Mouse (Mus musculus) intestine, embryonic 16.5 days (tissue): ENCODE data around the gene Kalrn. TPM values are rescaled to one million over a fixed set of nuclear protein-coding genes. Genes with fewer than 3 reads are reported as not detected.

ENCODE experiments used
- ATAC-seq: fragments of 200-750 bp; cut with Nextera tagmentation; 2 replicates; pipeline ENCODE4 v1.8.0; 2017; ENCODE audit warnings: moderate TSS enrichment, moderate library complexity
- H3K27ac ChIP-seq: fragments of 300-500 bp; sonication (generic); 2 replicates; pipeline ENCODE4 v1.5.1; 2014; ENCODE audit warnings: mild to moderate bottlenecking, low read length
- H3K27me3 ChIP-seq: fragments of 300-500 bp; sonication (generic); replicated peaks from 2 replicates; pipeline ENCODE4 v1.6.1; 2014; ENCODE audit warnings: low read length, control low read depth, mixed read lengths; ENCODE audit not compliant: control insufficient read depth, insufficient read depth
- H3K36me3 ChIP-seq: fragments of 300-500 bp; sonication (generic); 2 replicates; pipeline ENCODE4 v1.6.1; 2014; ENCODE audit warnings: low read length, control low read depth; ENCODE audit not compliant: control insufficient read depth, insufficient read depth
- H3K4me1 ChIP-seq: fragments of 300-500 bp; sonication (generic); 2 replicates; pipeline ENCODE4 v1.6.1; 2014; ENCODE audit warnings: low read length, control low read depth, mixed read lengths; ENCODE audit not compliant: control insufficient read depth, insufficient read depth
- H3K4me2 ChIP-seq: fragments of 300-500 bp; sonication (generic); 2 replicates; pipeline ENCODE4 v1.6.1; 2014; ENCODE audit warnings: low read depth, low read length, control low read depth
- H3K4me3 ChIP-seq: fragments of 300-500 bp; sonication (generic); 2 replicates; pipeline ENCODE4 v1.5.1; 2014; ENCODE audit warnings: mild to moderate bottlenecking, low read length
- H3K9ac ChIP-seq: fragments of 300-500 bp; sonication (generic); 2 replicates; pipeline ENCODE4 v1.6.1; 2014; ENCODE audit warnings: low read depth, low read length
- H3K9me3 ChIP-seq: fragments of 300-500 bp; sonication (generic); 2 replicates; pipeline ENCODE4 v1.6.1; 2016; ENCODE audit warnings: low read length, control low read depth; ENCODE audit not compliant: control insufficient read depth
- WGBS: fragments of 180-500 bp; shearing (Covaris S2); extraction: QIAGEN DNeasy Blood & Tissue Kit; methylation state at CpG from one replicate; pipeline ENCODE4 v1.1.7; 2014; 5-methylcytosine and 5-hydroxymethylcytosine counted together
- polyA plus RNA-seq: library from polyadenylated mRNA; unstranded; fragments of >200 nt; fragmentation: Nextera tagmentation; extraction: Ambion mirVana; gene quantifications from 2 replicates; pipeline ENCODE4 v1.2.1, GENCODE M21; 2015

Gene Kalrn
- polyA plus RNA-seq, 1 experiment from 2014 or later = 11.1 TPM

- H3K36me3 ChIP-seq = no peaks in the 10 kb centered on the region
- 84% methylated on average over 4 of the region's 4 CpGs for WGBS
- H3K27ac ChIP-seq = no peak overlapping the region
- no peak overlapping the region for H3K4me2 ChIP-seq
- no peak for ATAC-seq
- peaks cover 4% of the 10 kb centered on the region; the same call in 1 of the 2 replicates for H3K4me1 ChIP-seq
- no peaks in the 10 kb centered on the region for H3K9me3 ChIP-seq
- no peaks in the 10 kb centered on the region for H3K27me3 ChIP-seq
- no peak overlapping the region for H3K9ac ChIP-seq
- no peak overlapping the region for H3K4me3 ChIP-seq
Measured at GRCm38 (mm10) chr16:34343161-34343560, 230.2 kb downstream of the Kalrn start.

- no peak overlapping the region for H3K4me2 ChIP-seq
- ATAC-seq = no peak
Measured at GRCm38 (mm10) chr16:34342369-34343160, 230.8 kb downstream of the Kalrn start.

GRCm38 (mm10) chr16:34334919-34335318 lies 238.4 kb downstream of the Kalrn start:
- peak; percentile 74 for ATAC-seq
- Histone ChIP-seq H3K4me3 (no peak overlapping the region), H3K4me1 (peaks cover 5% of the 10 kb centered on the region), H3K27me3 (no peaks in the 10 kb centered on the region), H3K36me3 (no peaks in the 10 kb centered on the region), H3K9me3 (no peaks in the 10 kb centered on the region), H3K9ac (peak overlapping the region; percentile 27; the same call in 1 of the 2 replicates), H3K27ac (no peak overlapping the region), H3K4me2 (no peak overlapping the region)
- 53% methylated on average over 4 of the region's 4 CpGs for WGBS

More at GRCm38 (mm10) chr16:34342369-34343160, 230.8 kb downstream of the Kalrn start:
- H3K4me3 ChIP-seq = no peak overlapping the region
- H3K36me3 ChIP-seq = no peaks in the 10 kb centered on the region
- no peaks in the 10 kb centered on the region for H3K9me3 ChIP-seq
- WGBS = 52% methylated on average over 7 of the region's 7 CpGs
- H3K27me3 ChIP-seq = no peaks in the 10 kb centered on the region
- peaks cover 4% of the 10 kb centered on the region; the same call in 1 of the 2 replicates for H3K4me1 ChIP-seq
- H3K27ac ChIP-seq = no peak overlapping the region
- no peak overlapping the region for H3K9ac ChIP-seq

DNA sequence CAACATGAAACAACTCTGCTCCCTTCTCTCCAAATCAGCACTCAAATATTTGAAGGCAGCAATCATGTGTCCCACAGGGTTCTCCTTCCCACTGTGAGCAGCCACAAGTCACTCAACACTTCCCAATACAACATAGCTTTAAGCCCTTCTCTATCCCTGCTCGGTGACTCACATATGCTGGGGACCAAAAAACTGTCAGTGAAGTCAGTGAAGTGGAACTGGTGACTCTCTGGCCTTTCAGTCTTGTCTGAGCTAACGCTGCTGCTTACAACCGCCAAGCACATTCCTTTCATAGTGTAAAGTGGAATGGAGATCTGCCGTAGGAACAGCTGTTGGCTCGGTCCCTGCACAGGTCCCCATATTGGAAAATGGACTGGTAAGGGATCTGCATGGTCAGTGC lies 241.7 kb downstream of the Kalrn start:
- ATAC-seq = no peak
- no peaks in the 10 kb centered on the region for H3K27me3 ChIP-seq
- no peaks in the 10 kb centered on the region for H3K9me3 ChIP-seq
- H3K27ac ChIP-seq = no peak overlapping the region
- 60% methylated on average over 5 of the region's 5 CpGs for WGBS
- no peak overlapping the region for H3K4me2 ChIP-seq
- no peaks in the 10 kb centered on the region for H3K36me3 ChIP-seq
- no peak overlapping the region for H3K4me3 ChIP-seq
- no peak overlapping the region for H3K9ac ChIP-seq
- peaks cover 5% of the 10 kb centered on the region for H3K4me1 ChIP-seq

DNA sequence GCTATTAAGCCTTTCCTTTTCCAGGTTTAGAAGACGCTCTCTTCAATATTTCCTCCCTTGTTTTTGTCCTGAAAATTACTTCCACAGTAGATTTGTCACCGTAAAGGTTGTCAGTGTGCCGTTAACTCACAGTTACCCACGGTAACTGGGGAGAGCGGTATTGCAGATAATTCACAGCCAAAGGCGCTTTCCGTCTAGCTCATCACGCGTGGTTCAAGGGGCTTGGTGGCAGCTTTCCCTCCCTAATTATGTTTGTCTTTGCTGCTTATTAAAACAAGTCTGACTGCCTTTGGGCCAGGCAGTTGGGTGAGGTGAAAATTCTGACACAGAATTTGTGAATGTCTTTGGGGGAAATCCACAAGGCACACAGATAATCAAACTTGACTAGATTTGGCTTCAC lies 243.5 kb downstream of the Kalrn start:
- H3K4me1 ChIP-seq = peaks cover 2% of the 10 kb centered on the region
- no peak for ATAC-seq
- H3K4me2 ChIP-seq = no peak overlapping the region
- H3K4me3 ChIP-seq = no peak overlapping the region
- H3K9me3 ChIP-seq = no peaks in the 10 kb centered on the region
- no peaks in the 10 kb centered on the region for H3K27me3 ChIP-seq
- H3K9ac ChIP-seq = no peak overlapping the region
- 64% methylated on average over 9 of the region's 9 CpGs for WGBS
- H3K36me3 ChIP-seq = no peaks in the 10 kb centered on the region
- no peak overlapping the region for H3K27ac ChIP-seq

DNA sequence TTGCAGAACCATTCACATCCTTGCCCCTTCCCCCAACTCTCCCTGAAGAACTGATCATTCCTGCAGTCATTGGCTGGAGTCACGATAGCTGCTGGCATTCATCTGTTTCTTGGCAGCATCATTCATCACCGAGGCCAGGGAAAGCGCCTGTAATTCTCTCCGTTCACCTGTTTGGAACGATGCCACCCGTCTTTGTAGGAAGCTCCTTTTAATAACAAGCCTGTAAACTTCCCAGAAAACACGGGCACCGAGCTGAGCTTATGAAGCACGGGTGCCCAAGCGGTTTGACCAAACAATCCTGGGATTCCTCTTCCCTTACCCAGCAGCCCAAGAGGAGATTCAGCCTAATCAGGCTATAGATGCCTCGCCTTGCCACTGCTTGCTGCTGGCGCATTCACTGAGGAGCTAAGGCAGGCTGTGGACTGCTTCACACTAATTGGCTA lies 243.9 kb downstream of the Kalrn start:
- no peak overlapping the region for H3K27ac ChIP-seq
- 52% methylated on average over 12 of the region's 12 CpGs for WGBS
- H3K4me3 ChIP-seq = no peak overlapping the region
- no peak overlapping the region for H3K4me2 ChIP-seq
- H3K27me3 ChIP-seq = no peaks in the 10 kb centered on the region
- no peak for ATAC-seq
- H3K9me3 ChIP-seq = no peaks in the 10 kb centered on the region
- H3K36me3 ChIP-seq = no peaks in the 10 kb centered on the region
- no peaks in the 10 kb centered on the region; the same call in none of the 2 replicates for H3K4me1 ChIP-seq
- no peak overlapping the region for H3K9ac ChIP-seq

- ATAC-seq = no peak
- Histone ChIP-seq H3K27ac (no peak overlapping the region), H3K4me2 (no peak overlapping the region), H3K4me1 (no peaks in the 10 kb centered on the region; the same call in 1 of the 2 replicates), H3K36me3 (no peaks in the 10 kb centered on the region), H3K9me3 (no peaks in the 10 kb centered on the region), H3K27me3 (no peaks in the 10 kb centered on the region), H3K4me3 (no peak overlapping the region), H3K9ac (no peak overlapping the region)
- 67% methylated on average over 5 of the region's 5 CpGs for WGBS
Measured at GRCm38 (mm10) chr16:34327890-34328289, 245.4 kb downstream of the Kalrn start.

GRCm38 (mm10) chr16:34325869-34326268 lies 247.5 kb downstream of the Kalrn start:
- H3K9ac ChIP-seq = no peak overlapping the region
- H3K4me1 ChIP-seq = no peaks in the 10 kb centered on the region; the same call in 1 of the 2 replicates
- H3K36me3 ChIP-seq = no peaks in the 10 kb centered on the region
- no peak for ATAC-seq
- H3K27me3 ChIP-seq = no peaks in the 10 kb centered on the region
- WGBS = 78% methylated on average over 3 of the region's 3 CpGs
- no peaks in the 10 kb centered on the region for H3K9me3 ChIP-seq
- H3K4me3 ChIP-seq = no peak overlapping the region
- H3K4me2 ChIP-seq = no peak overlapping the region
- no peak overlapping the region for H3K27ac ChIP-seq

GRCm38 (mm10) chr16:34325161-34325560 lies 248.2 kb downstream of the Kalrn start:
- H3K9ac ChIP-seq = no peak overlapping the region
- ATAC-seq = no peak
- WGBS = 96% methylated on average over 4 of the region's 4 CpGs
- H3K27me3 ChIP-seq = no peaks in the 10 kb centered on the region
- no peaks in the 10 kb centered on the region; the same call in 1 of the 2 replicates for H3K4me1 ChIP-seq
- H3K27ac ChIP-seq = no peak overlapping the region
- no peaks in the 10 kb centered on the region for H3K36me3 ChIP-seq
- no peak overlapping the region for H3K4me2 ChIP-seq
- no peak overlapping the region for H3K4me3 ChIP-seq
- H3K9me3 ChIP-seq = no peaks in the 10 kb centered on the region
